Mouse (Mus musculus): ENCODE results near the gene Prkca. TPM values are rescaled to one million over a fixed set of nuclear protein-coding genes. Genes with fewer than 3 reads are reported as not detected.

Gene Prkca
- polyA plus RNA-seq, 1 experiment: not detected

DNA sequence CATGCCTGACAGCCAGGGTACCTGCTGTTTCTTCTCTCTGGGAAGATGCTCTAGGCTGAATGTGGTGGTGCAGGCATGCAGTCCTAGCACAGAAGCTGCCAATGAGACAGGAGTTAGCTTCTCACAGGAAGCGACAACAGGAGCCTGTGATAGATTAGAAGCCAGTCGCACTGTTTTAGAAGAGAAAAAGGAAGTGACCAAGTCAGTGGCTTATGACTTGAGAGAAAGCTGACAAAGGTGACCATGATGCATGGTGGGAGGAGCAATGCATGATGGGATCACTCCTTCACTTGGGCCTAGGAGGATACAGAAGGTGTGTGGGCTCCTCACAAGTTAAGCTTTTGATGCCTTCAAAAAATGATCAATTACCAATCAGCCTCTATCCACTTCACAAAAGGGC lies 99.5 kb downstream of the Prkca start:
- TF ChIP-seq GATA1 (IDR thresholded peaks at IDR 0.05; ENCODE audit: low read length): no peak

DNA sequence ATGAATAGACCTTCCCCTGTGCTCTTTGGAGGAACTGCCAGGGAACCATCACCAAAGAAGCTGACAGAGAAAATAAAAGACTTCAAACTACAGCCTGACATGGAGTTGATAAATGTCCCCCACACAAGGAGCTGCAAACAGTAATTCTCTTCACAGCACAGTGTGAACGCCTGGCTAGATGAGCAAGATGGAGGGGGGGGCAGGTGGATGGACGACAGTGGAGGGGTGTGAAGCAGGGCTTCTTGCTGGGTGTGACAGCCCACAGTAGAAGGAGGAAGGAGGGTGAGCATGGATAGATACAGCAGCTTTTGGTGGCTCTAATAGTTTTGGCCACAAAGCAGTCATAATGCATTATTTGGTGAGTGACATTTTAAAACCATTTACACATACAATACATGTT lies 100.1 kb downstream of the Prkca start:
- no peak for TF ChIP-seq GATA1 (IDR thresholded peaks at IDR 0.05; ENCODE audit: low read length)

DNA sequence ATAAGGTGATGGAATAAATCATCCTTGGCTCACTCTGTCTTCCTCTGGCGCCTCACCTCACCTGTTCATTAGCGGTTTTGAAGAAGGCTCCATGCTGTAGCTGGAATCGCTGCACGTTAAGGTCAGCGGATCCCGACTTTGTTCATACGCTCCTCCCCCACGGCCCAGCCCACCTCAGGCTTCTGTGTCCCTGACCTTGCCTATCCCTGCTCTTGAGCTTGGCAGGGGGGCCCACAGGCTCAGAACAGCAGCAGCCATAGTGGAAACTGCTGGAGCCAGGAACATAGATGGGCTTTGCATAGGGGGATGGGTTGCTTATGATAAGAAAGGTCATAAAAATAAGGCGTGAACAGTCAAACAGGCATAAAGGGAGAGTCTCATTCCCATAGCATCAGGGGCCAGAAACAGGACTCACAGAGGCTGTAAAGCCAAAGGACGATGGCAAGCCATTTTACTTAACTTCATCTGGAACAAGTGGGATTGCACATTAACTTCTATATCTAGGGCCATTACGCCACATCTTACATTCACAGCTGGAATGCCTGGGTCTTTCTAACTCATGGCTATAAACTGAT lies 102.7 kb downstream of the Prkca start:
- no peak for TF ChIP-seq GATA1 (IDR thresholded peaks at IDR 0.05; ENCODE audit: low read length)

DNA sequence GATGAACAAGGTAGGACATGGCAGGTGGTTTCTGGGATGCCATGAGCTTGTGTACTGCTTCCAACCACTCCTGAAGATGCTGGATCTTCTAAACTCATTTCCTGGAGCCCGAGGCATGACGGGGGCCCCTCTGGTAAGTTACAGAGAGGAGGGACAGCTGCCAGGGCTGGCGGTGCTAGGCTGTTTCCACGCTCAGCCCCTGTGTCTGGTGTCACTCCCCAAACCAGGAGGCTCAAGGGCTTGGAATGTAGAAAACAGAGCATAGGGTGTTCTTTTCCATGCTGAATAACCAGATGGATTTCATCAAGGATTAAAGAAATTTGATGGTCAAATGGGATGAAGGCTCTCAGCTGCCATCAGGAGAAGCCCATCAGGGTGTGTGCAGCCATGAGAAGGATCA lies 104.6 kb downstream of the Prkca start:
- TF ChIP-seq GATA1 (IDR thresholded peaks at IDR 0.05; ENCODE audit: low read length): no peak

DNA sequence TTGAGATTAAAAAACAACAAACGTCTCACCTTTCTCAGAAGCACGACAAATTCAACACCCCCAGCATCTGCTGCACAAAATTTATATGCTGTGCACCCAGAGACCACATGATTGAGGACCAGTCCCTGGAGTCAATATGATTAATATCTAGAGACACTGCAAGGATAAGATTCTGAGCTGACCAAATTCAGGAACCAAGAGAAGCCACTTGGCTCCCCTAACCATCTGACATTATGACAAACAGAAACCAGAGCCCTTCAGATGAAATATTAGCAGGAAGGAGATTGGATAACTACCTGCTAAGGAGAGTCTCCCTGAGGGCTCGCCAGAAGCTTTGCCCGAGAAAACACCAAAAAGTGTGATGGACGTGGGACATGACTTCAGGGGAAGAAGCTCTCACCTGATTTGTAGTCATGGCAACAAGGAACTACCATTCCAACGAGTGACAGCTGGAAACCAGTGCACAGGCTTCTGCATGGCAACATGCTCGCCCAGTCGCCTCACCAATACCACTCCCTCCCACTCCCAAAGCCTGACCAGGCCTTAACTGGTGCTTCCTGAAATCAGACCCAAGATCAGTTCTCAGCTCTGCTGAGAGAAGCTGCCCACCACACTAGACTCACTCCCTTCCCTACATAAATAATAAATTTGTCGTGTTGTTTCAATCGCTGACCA lies 106.8 kb downstream of the Prkca start:
- no peak for TF ChIP-seq GATA1 (IDR thresholded peaks at IDR 0.05; ENCODE audit: low read length)

DNA sequence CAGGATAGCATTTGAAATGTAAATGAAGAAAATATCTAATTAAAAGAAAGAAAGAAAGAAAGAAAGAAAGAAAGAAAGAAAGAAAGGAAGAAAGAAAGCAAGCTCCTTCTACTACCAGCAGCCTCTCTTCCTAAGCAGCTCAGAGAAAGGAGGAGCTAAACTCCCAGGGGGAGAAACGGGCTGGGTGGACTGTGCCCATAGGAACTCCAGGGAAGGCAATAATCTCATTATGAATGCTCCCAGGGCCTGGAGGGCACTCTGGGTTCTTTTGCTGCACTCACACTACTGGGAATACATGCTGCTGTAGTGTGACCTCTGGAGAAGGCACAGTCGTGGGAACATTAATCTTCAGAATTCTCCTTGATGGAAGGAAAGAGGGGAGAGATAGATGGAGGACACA lies 107.5 kb downstream of the Prkca start:
- no peak for TF ChIP-seq GATA1 (IDR thresholded peaks at IDR 0.05; ENCODE audit: low read length)

DNA sequence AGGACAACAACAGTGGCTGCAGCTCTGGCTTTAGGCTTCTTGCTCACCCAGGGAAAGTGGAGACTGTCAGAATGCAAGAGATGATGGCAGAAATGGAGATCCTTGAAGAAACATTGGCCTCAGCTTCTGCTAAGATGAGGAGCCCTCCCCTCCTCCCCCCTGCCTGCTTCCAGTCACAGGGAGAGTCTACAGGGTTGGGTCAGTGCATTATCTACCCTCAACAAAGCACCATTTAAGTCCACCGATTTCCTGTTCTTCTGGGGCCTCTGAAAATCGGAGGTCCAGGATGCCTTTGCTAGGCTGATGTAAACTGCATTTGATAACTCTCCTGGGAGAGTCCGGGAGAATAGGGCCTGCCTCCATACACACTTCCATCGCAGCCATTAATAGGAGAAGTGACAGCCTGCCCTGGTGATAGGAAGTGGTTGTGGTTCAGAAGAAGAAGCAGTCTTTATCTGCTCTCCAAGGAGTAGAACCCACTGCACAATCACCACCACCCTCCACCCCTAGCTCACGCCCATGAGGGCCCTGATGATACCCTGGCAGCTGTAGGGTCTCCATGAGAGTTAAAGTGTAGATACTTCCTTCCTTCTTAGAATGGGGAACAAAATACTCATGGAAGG lies 108.5 kb downstream of the Prkca start:
- peak; percentile 45 for TF ChIP-seq GATA1 (IDR thresholded peaks at IDR 0.05; ENCODE audit: low read length)

DNA sequence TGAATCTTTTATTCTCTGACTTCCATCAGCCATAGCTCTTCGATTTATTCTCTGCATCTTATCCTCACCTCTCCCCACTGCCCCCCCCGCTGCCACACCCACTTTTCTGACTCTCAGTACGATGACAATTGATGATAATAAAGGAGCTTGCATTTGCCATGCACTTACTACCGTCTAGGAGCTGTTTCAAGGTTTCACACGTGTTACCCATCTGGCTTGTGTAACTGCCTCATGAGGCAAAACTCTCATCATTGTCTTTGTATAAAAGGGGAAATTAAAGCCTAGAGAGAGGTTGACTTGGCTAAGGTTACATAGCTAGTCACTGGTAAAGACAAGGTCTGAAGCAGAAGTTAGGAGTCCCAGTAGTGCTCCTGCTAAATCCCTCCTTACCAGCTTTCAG lies 110.7 kb downstream of the Prkca start:
- no peak for TF ChIP-seq GATA1 (IDR thresholded peaks at IDR 0.05; ENCODE audit: low read length)

DNA sequence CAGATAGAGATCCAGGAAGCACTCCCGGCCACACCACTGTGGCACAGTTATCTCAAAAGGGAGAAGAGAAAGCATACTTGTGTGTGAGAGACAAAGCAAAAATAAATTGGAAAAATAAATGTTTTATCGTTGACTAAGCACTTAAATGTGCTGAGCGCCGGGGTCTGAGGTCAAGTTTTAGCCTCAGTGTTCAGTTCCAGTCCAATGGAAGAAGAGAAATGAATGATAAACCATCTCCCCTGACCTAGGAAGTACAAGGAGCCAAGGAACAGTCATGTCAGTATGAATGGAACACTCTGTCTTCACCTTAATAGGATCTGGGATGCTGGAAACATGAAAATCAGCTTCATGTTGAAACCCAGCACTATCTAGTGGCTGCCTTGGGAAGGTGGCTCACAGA lies 113.6 kb downstream of the Prkca start:
- TF ChIP-seq GATA1 (IDR thresholded peaks at IDR 0.05; ENCODE audit: low read length): no peak

DNA sequence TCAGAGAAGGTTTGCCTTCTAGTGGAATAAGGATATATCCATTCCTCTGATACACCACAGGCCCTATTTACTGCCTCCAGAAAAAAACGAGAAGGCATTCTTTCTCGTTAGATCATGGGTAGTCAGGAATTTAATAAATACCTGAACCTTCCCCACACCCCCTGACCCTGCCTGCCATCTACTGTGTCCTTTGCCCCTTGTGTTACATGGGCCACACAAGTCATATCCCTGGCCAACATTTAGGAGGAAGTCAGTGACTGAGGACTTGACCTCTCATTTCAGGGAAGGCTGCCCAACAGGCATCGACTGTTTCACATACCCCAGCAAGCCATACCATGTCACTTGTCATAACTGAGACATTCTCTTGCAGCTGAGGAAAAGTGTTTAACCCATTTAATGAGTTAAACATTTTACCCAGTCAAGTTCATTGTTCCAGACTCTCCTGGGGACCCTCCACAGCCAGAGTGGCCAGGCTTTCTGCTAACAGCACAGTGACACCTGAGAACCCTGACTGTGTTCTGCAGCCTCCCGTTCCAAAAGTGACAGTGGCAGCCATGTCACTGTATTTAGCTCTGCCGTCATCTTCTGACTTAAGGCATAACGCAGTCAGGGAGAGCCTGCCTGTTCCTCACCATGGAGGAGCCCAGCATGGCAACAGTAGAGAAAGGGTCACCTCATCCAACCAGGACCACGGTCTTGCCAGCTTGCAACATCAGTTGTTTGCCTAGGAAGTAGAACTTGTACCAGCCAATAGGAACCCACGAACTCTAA lies 114.4 kb downstream of the Prkca start:
- TF ChIP-seq GATA1 (IDR thresholded peaks at IDR 0.05; ENCODE audit: low read length): no peak

DNA sequence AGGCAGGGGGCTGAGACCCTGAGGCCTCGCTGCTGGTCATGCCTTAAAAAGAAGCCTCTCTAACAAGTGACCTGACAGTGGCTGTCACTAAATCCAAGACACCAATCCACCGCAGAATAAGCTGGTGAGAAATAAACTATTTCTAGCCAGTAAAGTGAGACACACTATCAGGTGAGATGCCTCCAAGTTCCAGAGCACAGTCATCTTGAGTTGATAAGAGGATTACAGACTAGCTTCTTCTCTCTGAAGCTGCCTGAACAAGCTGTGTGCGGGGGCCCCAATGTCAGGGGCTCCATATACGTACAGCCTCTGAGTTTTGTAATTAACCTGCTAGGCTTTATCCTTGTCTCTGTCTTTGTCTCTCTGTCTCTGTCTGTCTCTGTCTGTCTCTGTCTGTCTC lies 115.2 kb downstream of the Prkca start:
- no peak for TF ChIP-seq GATA1 (IDR thresholded peaks at IDR 0.05; ENCODE audit: low read length)

DNA sequence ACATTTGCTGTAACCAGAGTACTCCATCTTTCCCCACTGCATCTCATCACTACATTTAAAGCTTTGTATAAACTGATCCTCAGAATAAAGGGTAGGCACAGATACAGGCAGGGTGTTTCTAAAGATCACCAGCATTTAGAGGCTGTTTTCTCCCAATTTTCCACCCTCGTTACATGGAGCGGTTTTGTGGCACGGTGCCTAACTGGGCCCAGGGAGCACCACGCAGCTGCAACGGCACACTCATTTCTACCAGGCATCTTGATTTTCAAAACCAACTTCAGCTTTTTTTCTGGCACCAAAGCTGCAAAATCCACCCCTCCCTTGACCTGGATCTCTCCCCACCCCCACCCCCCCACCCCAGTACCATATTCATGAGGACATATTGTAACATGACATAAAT lies 117.5 kb downstream of the Prkca start:
- TF ChIP-seq GATA1 (IDR thresholded peaks at IDR 0.05; ENCODE audit: low read length): no peak

DNA sequence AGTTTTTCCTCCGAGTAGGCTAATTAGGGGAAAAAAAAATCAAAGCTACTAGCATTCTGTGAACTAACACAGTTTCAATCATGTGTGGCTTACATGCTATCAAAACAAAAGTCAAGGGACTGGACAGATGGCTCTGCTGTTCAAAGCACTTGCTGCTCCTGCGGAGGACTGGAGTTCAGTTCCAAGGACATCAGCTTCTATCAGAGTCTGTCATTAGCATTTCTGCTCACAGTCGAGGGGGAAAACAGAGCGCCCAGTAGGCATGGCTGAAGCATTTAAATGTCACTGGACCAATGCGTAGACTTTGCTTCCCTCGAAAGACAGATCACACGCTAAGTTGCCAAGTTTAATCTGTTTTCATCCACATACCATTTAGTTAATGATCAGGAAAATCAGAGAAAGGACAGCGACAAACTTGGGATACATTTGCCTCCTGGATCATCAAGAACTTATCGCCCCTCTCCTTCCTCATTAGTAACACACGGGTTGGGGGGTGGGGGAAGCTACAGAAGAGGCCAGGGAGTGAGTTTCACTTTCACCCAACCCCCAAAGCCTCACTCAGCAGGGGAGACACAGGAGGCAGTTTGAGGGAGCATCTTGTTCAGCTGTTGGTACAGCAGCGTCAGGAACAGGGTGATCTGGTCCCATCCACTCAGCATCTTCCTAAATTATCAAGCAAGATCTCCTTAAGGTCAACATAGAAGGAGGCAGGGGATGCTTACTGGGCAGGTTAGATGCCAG lies 119.3 kb downstream of the Prkca start:
- TF ChIP-seq GATA1 (IDR thresholded peaks at IDR 0.05; ENCODE audit: low read length): no peak

DNA sequence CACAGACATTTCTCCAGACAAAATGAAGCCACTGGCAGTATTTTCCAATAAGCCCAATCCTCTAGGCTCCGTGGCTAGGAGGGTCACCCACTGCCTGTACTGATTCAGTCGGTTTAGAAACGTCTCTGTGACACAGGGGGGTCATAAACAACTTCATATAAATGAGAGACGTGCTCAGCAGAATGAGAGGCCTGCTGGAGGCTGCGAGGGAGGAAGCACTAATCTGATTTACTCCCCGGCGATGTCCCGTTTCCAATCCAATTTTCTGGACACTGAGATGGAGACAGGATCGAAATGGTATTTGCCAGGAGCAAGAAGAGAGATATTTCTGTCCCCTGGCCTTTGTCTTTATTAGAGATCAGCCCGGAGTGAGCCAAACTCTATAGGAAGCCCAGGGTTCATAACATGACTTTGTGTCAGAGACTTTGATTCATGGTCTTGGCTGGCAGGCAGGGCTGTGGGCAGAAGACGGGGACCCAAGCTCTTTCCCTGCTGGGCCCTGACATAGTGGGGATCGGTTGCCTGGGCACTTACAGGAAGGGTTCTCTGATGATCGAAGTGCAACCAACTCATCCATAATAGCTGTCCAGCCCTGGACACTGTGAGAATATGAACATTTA lies 120.0 kb downstream of the Prkca start:
- no peak for TF ChIP-seq GATA1 (IDR thresholded peaks at IDR 0.05; ENCODE audit: low read length)

DNA sequence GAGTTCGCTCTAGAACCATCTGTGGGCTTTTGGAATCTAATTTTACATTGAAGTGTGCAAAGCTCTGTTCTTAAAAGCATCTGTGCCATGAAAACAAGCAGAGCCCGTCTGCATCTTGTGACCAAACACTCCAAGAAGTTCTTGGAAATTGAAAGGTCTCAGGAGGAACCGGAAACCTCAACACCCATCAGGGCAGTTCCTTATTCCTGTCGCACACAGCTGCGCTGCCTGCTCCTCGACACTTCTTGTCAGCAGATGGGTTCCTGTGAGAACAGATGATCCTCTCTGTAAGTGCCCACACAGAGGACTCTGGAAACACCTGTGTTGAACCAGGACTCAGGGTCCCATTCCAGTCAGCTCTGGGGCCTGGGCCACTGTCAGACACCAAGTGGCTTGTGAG lies 120.6 kb downstream of the Prkca start:
- TF ChIP-seq GATA1 (IDR thresholded peaks at IDR 0.05; ENCODE audit: low read length): no peak
